Mouse (Mus musculus) megakaryocyte, embryonic 14.5 days (primary cell): Measurements from ENCODE around the gene Tmco1.

ENCODE experiments used
- FLI1 ChIP-seq: IDR thresholded peaks from 2 replicates; pipeline ENCODE4 v1.6.1; 2012; ENCODE audit warnings: low read length, inconsistent platforms, mixed read lengths
- GATA1 ChIP-seq: IDR thresholded peaks from 3 replicates; pipeline ENCODE4 v1.6.1; 2012; ENCODE audit warnings: mixed read lengths, low read length, inconsistent platforms, borderline replicate concordance

- TF ChIP-seq GATA1 = no peak
- no peak for TF ChIP-seq FLI1
Measured at GRCm38 (mm10) chr1:167282768-167283167, 25.4 kb upstream of the Tmco1 start.
